21 mouse cellular contexts compared by ENCODE assay signal in the genomic region with DNA sequence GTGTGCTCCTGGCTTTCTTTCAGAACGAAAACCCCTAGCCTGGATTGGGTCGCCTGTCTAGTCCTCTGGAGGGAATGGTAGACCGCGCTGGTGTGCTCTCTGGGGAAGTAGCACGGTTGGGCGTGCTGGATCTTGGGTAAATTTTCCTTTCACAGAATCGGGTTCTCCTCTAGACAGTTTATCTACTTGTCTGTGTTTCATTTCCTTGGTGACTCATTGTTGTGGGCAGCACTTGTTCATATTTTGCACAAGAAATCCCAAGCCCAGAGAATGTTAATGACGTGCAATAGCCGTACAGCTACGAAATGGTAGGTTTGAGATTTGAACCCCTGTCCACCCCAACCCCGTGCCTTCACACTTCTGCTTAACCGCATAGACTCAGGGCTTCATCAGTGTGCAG.
A peak's percentile ranks its signal among the peaks of the same experiment; 100 is the strongest.
DNase-seq lines count a peak whose midpoint lies in the region; ATAC-seq and TF ChIP-seq lines count a peak whose summit lies in the region.
"Had no signal": no experiment of that assay in that cellular context is flagged by ENCODE, and none has a peak within 500 bp of the region (broad histone marks: within the 10 kb centered on the region; RNA-seq: fewer than 3 reads in every experiment).

No protein-coding gene starts in this region.

- no peak overlapping the region for H3K27ac ChIP-seq in lung, postnatal 0 days (ENCODE audit: low read length)
- no peak overlapping the region for H3K27ac ChIP-seq in CH12.LX (ENCODE audit: insufficient read depth, low read depth)
- no peak overlapping the region for H3K27ac ChIP-seq in forebrain, embryonic 14.5 days (ENCODE audit: low read depth, low read length)
- H3K27ac ChIP-seq: embryonic facial prominence, embryonic 10.5 days; forebrain, embryonic 10.5 days; forebrain, embryonic 15.5 days; gastrocnemius, adult 2 months; heart, embryonic 13.5 days; hindbrain, embryonic 15.5 days had no signal

- H3K9me3 ChIP-seq in lung, postnatal 0 days (ENCODE audit: low read length): no peaks in the 10 kb centered on the region
- H3K9me3 ChIP-seq in CH12.LX (replicated peaks; ENCODE audit: low read length): no peaks in the 10 kb centered on the region
- no peaks in the 10 kb centered on the region for H3K9me3 ChIP-seq in forebrain, embryonic 14.5 days (replicated peaks; ENCODE audit: control insufficient read depth, low read length)
- H3K9me3 ChIP-seq: embryonic facial prominence, embryonic 10.5 days; forebrain, embryonic 10.5 days; forebrain, embryonic 15.5 days; heart, embryonic 13.5 days; hindbrain, embryonic 15.5 days had no signal

- DNase-seq in lung, postnatal 0 days (ENCODE audit: low spot score): no peak
- DNase-seq in lung, postnatal 36 days: no peak
- peak; percentile 16 for DNase-seq in CH12.LX (ENCODE audit: extremely low read depth)
- DNase-seq in T-cell, adult 2 months (ENCODE audit: low spot score): no peak
- no peak for DNase-seq in forebrain, embryonic 14.5 days (ENCODE audit: low spot score)
- DNase-seq in MN1 (ENCODE audit: low spot score): no peak
- DNase-seq: adrenal gland, adult 2 months; adrenal gland, postnatal 25 days; cerebellum, adult 2 months; cerebellum, postnatal 10 days; gastrocnemius, adult 2 months; gastrocnemius, postnatal 25 days; heart, postnatal 36 days; kidney, adult 11 months had no signal

- no peak overlapping the region for H3K4me2 ChIP-seq in lung, postnatal 0 days (replicated peaks; ENCODE audit: low read depth, low read length)
- H3K4me2 ChIP-seq in CH12.LX (ENCODE audit: insufficient read depth, low read depth, poor library complexity, severe bottlenecking): no peak overlapping the region
- no peak overlapping the region for H3K4me2 ChIP-seq in forebrain, embryonic 14.5 days (ENCODE audit: low read length)
- H3K4me2 ChIP-seq: forebrain, embryonic 15.5 days; heart, embryonic 13.5 days; hindbrain, embryonic 15.5 days had no signal

- TF ChIP-seq RAD21 in CH12.LX (IDR thresholded peaks at IDR 0.05; ENCODE audit: low read depth, low read length): no peak

- in situ Hi-C loops in CH12.LX (cut with MboI; ENCODE audit: low pct_ligation_motif_present, low pct_unique_long_range_greater_than_20kb, low sequenced_read_pairs): no loop called here

- no peak for TF ChIP-seq POLR2A in CH12.LX (IDR thresholded peaks at IDR 0.05; ENCODE audit: low read depth, low read length)

- H3K36me3 ChIP-seq in lung, postnatal 0 days (ENCODE audit: insufficient read depth, low read length): no peaks in the 10 kb centered on the region
- H3K36me3 ChIP-seq in CH12.LX (replicated peaks in 1 of 2; ENCODE audit: control insufficient read depth in 1 of 2, insufficient read depth in 1 of 2, low read length in 1 of 2): peaks cover 0 to 16% of the 10 kb centered on the region in 2 experiments
- H3K36me3 ChIP-seq in forebrain, embryonic 14.5 days (ENCODE audit: control insufficient read depth, insufficient read depth, low read length): no peaks in the 10 kb centered on the region
- H3K36me3 ChIP-seq: embryonic facial prominence, embryonic 10.5 days; forebrain, embryonic 10.5 days; forebrain, embryonic 15.5 days; heart, embryonic 13.5 days; hindbrain, embryonic 15.5 days had no signal

- TF ChIP-seq CTCF in lung, postnatal 0 days (IDR thresholded peaks at IDR 0.05): no peak
- TF ChIP-seq CTCF in CH12.LX (conservative IDR thresholded peaks at IDR 0.05 in 1 of 2, IDR thresholded peaks at IDR 0.05 in 1 of 2; ENCODE audit: low read depth in 2 of 2, low read length in 2 of 2): no peak

- dilution Hi-C loops in CH12.LX (cut with MboI; ENCODE audit: extremely low pct_ligation_motif_present, extremely low pct_unique_long_range_greater_than_20kb, low sequenced_read_pairs): no loop called here

- no peak overlapping the region for H3K4me3 ChIP-seq in lung, postnatal 0 days (ENCODE audit: low read depth, low read length)
- H3K4me3 ChIP-seq in CH12.LX (replicated peaks in 1 of 3; ENCODE audit: low read depth in 2 of 3, low read length in 2 of 3, poor library complexity in 1 of 3): no peak overlapping the region
- no peak overlapping the region for H3K4me3 ChIP-seq in forebrain, embryonic 14.5 days (ENCODE audit: low read depth, low read length)
- H3K4me3 ChIP-seq: embryonic facial prominence, embryonic 10.5 days; forebrain, embryonic 10.5 days; forebrain, embryonic 15.5 days; gastrocnemius, adult 2 months; heart, embryonic 13.5 days; hindbrain, embryonic 15.5 days had no signal

- 85% methylated on average over 12 of the region's 12 CpGs for WGBS in lung, postnatal 0 days
- 93% methylated on average over 12 of the region's 12 CpGs for WGBS in forebrain, embryonic 14.5 days

- 0 out of 2 replicates have a peak, but pooled peaks have one; percentile 14 for ATAC-seq in lung, postnatal 0 days
- 0 out of 2 replicates have a peak, but pooled peaks have one; percentile 27 for ATAC-seq in megakaryocyte, adult 5-6 weeks (ENCODE audit: poor library complexity, severe bottlenecking)
- no peak for ATAC-seq in forebrain, embryonic 14.5 days
- ATAC-seq: forebrain, embryonic 15.5 days; Patski had no signal

- H3K9ac ChIP-seq in lung, postnatal 0 days (replicated peaks; ENCODE audit: low read depth): no peak overlapping the region
- no peak overlapping the region for H3K9ac ChIP-seq in CH12.LX (ENCODE audit: insufficient read depth, low read depth)
- no peak overlapping the region for H3K9ac ChIP-seq in forebrain, embryonic 14.5 days (ENCODE audit: low read length)
- H3K9ac ChIP-seq: forebrain, embryonic 15.5 days; heart, embryonic 13.5 days; hindbrain, embryonic 15.5 days had no signal

- no peaks in the 10 kb centered on the region for H3K79me2 ChIP-seq in CH12.LX (replicated peaks; ENCODE audit: control insufficient read depth, extremely low read depth, insufficient read depth, poor library complexity, severe bottlenecking)

- TF ChIP-seq EP300 in lung, postnatal 0 days (IDR thresholded peaks at IDR 0.05): no peak
- TF ChIP-seq EP300 in CH12.LX (IDR thresholded peaks at IDR 0.05; ENCODE audit: low read length): 0 out of 2 replicates have a peak, but pooled peaks have one; percentile 28

- H3K4me1 ChIP-seq in lung, postnatal 0 days (ENCODE audit: insufficient read depth, low read depth, low read length): no peaks in the 10 kb centered on the region
- peaks cover 19 to 34% of the 10 kb centered on the region in 2 experiments for H3K4me1 ChIP-seq in CH12.LX (ENCODE audit: control insufficient read depth in 1 of 2, insufficient read depth in 2 of 2)
- H3K4me1 ChIP-seq in forebrain, embryonic 14.5 days (ENCODE audit: control insufficient read depth, insufficient read depth, low read length): peaks cover 4% of the 10 kb centered on the region; the same call in 1 of the 2 replicates
- H3K4me1 ChIP-seq: hindbrain, embryonic 15.5 days had no signal

- H3K27me3 ChIP-seq in lung, postnatal 0 days (replicated peaks; ENCODE audit: insufficient read depth, low read length): no peaks in the 10 kb centered on the region
- no peaks in the 10 kb centered on the region for H3K27me3 ChIP-seq in CH12.LX (replicated peaks)
- H3K27me3 ChIP-seq in forebrain, embryonic 14.5 days (replicated peaks; ENCODE audit: control insufficient read depth, insufficient read depth, low read length): 0 out of 2 replicates have a peak, but pooled peaks cover 2% of the 10 kb centered on the region
- H3K27me3 ChIP-seq: forebrain, embryonic 15.5 days; heart, embryonic 13.5 days; hindbrain, embryonic 15.5 days; Patski had no signal

TF ChIP-seq in CH12.LX, 34 proteins besides CTCF, POLR2A, EP300 and RAD21:
- TF ChIP-seq MAZ (IDR thresholded peaks at IDR 0.05; ENCODE audit: low read depth, low read length): no peak
- TF ChIP-seq TBP (conservative IDR thresholded peaks at IDR 0.05; ENCODE audit: low read depth, low read length): no peak
- TF ChIP-seq RCOR1 (conservative IDR thresholded peaks at IDR 0.05; ENCODE audit: low read depth, low read length): no peak
- TF ChIP-seq MAX (IDR thresholded peaks at IDR 0.05; ENCODE audit: low read length): no peak
- no peak for TF ChIP-seq UBTF (IDR thresholded peaks at IDR 0.05; ENCODE audit: low read depth, low read length)
- TF ChIP-seq POLR2AphosphoS2 (IDR thresholded peaks at IDR 0.05; ENCODE audit: low read depth, low read length): no peak
- TF ChIP-seq ETS1 (conservative IDR thresholded peaks at IDR 0.05; ENCODE audit: low read depth, low read length): peak; percentile 37
- no peak for TF ChIP-seq USF1 (IDR thresholded peaks at IDR 0.05; ENCODE audit: low read depth, low read length)
- no peak for TF ChIP-seq MXI1 (IDR thresholded peaks at IDR 0.05; ENCODE audit: low read depth, low read length)
- peak; percentile 20; the same call in 1 of the 2 replicates for TF ChIP-seq BHLHE40 (IDR thresholded peaks at IDR 0.05; ENCODE audit: low read depth, low read length)
- no peak for TF ChIP-seq KAT2A (IDR thresholded peaks at IDR 0.05; ENCODE audit: insufficient replicate concordance, low read length)
- TF ChIP-seq ELF1 (IDR thresholded peaks at IDR 0.05; ENCODE audit: low read depth, low read length): no peak
- no peak for TF ChIP-seq JUND (conservative IDR thresholded peaks at IDR 0.05; ENCODE audit: low read depth, low read length)
- TF ChIP-seq PAX5 (IDR thresholded peaks at IDR 0.05; ENCODE audit: low read length): no peak
- no peak for TF ChIP-seq E2F4 (IDR thresholded peaks at IDR 0.05; ENCODE audit: insufficient replicate concordance, low read depth, low read length)
- TF ChIP-seq ZNF384 (IDR thresholded peaks at IDR 0.05; ENCODE audit: low read depth, low read length): no peak
- TF ChIP-seq IRF4 (IDR thresholded peaks at IDR 0.05; ENCODE audit: low read depth, low read length): peak; percentile 24; the same call in 1 of the 2 replicates
- TF ChIP-seq ZC3H11A (IDR thresholded peaks at IDR 0.05; ENCODE audit: low read depth, low read length): no peak
- no peak for TF ChIP-seq ZMIZ1 (IDR thresholded peaks at IDR 0.05; ENCODE audit: low read depth, low read length)
- no peak for TF ChIP-seq GABPA (IDR thresholded peaks at IDR 0.05; ENCODE audit: insufficient replicate concordance, low read depth, low read length)
- TF ChIP-seq USF2 (conservative IDR thresholded peaks at IDR 0.05; ENCODE audit: low read depth, low read length): no peak
- no peak for TF ChIP-seq MAFK (IDR thresholded peaks at IDR 0.05; ENCODE audit: insufficient replicate concordance, low read length)
- no peak for TF ChIP-seq MEF2A (IDR thresholded peaks at IDR 0.05; ENCODE audit: borderline replicate concordance, low read depth, low read length)
- TF ChIP-seq NRF1 (IDR thresholded peaks at IDR 0.05; ENCODE audit: low read depth, low read length): no peak
